Mouse (Mus musculus) ovary, postnatal 10 days (tissue): ENCODE data around the gene Eral1.

ENCODE experiments used
- DNase-seq: peaks from one replicate; pipeline ENCODE4 v3.0.0; 2022; ENCODE audit warnings: low spot score

Gene Eral1

GRCm38 (mm10) chr11:78079961-78080921, at the start of gene Eral1:
TSS of gene Eral1 (minus strand) at chr11:78080383.
- DNase-seq = peak; percentile 63

- no peak for DNase-seq
Observed at GRCm38 (mm10) chr11:78129458-78129857, 49.3 kb upstream of the Eral1 start.

GRCm38 (mm10) chr11:78126739-78127138, 46.6 kb upstream of the Eral1 start:
- DNase-seq = no peak

- no peak for DNase-seq
Observed at GRCm38 (mm10) chr11:78125691-78126090, 45.5 kb upstream of the Eral1 start.

- no peak for DNase-seq
Observed at GRCm38 (mm10) chr11:78123782-78124181, 43.6 kb upstream of the Eral1 start.

GRCm38 (mm10) chr11:78122815-78123214, 42.6 kb upstream of the Eral1 start:
- no peak for DNase-seq

GRCm38 (mm10) chr11:78121176-78121575, 41.0 kb upstream of the Eral1 start:
- no peak for DNase-seq

GRCm38 (mm10) chr11:78119898-78120297, 39.7 kb upstream of the Eral1 start:
- no peak for DNase-seq

- no peak for DNase-seq
Observed at GRCm38 (mm10) chr11:78118467-78118866, 38.3 kb upstream of the Eral1 start.

GRCm38 (mm10) chr11:78116146-78116410, 35.9 kb upstream of the Eral1 start:
- no peak for DNase-seq

GRCm38 (mm10) chr11:78115367-78116145, 35.4 kb upstream of the Eral1 start:
- DNase-seq = peak; percentile 79

- no peak for DNase-seq
Observed at GRCm38 (mm10) chr11:78114676-78115366, 34.6 kb upstream of the Eral1 start.

- no peak for DNase-seq
Observed at GRCm38 (mm10) chr11:78113616-78114015, 33.4 kb upstream of the Eral1 start.

GRCm38 (mm10) chr11:78104501-78104900, 24.3 kb upstream of the Eral1 start:
- no peak for DNase-seq

- no peak for DNase-seq
Observed at GRCm38 (mm10) chr11:78102958-78103747, 23.0 kb upstream of the Eral1 start.

- DNase-seq = no peak
Observed at GRCm38 (mm10) chr11:78102142-78102541, 22.0 kb upstream of the Eral1 start.

- DNase-seq = no peak
Observed at GRCm38 (mm10) chr11:78100746-78101145, 20.6 kb upstream of the Eral1 start.

- no peak for DNase-seq
Observed at GRCm38 (mm10) chr11:78097077-78097476, 16.9 kb upstream of the Eral1 start.

- DNase-seq = no peak
Observed at GRCm38 (mm10) chr11:78095144-78095516, 14.9 kb upstream of the Eral1 start.

- DNase-seq = peak; percentile 84
Observed at GRCm38 (mm10) chr11:78094504-78095143, 14.4 kb upstream of the Eral1 start, which contains the start of gene Fam222b. TSS of gene Fam222b (plus strand) at chr11:78094660.

GRCm38 (mm10) chr11:78094137-78094503, 13.9 kb upstream of the Eral1 start:
- no peak for DNase-seq
